Mouse (Mus musculus) kidney, postnatal 0 days (tissue): ENCODE measurements around the gene Thada. TPM values are rescaled to one million over a fixed set of nuclear protein-coding genes. Genes with fewer than 3 reads are reported as not detected.
A peak's percentile ranks its signal among the peaks of the same experiment; 100 is the strongest.

Experiments used
- ATAC-seq: fragments of 200-750 bp; cut with Nextera tagmentation; replicated peaks from 2 replicates; pipeline ENCODE4 v1.8.0; 2017; ENCODE audit warnings: low read depth, moderate number of reproducible peaks, moderate TSS enrichment, moderate library complexity; ENCODE audit not compliant: low FRiP score
- DNase-seq: peaks from one replicate; pipeline ENCODE4 v3.0.0-alpha.2; 2016; ENCODE audit warnings: low spot score
- H3K27ac ChIP-seq: fragments of 300-500 bp; sonication (generic); 2 replicates; pipeline ENCODE4 v1.5.1; 2014; ENCODE audit warnings: mild to moderate bottlenecking
- H3K27me3 ChIP-seq: fragments of 300-500 bp; sonication (generic); 2 replicates; pipeline ENCODE4 v1.6.1; 2014; ENCODE audit warnings: low read length, mixed read lengths; ENCODE audit not compliant: insufficient read depth
- H3K36me3 ChIP-seq: fragments of 300-500 bp; sonication (generic); 2 replicates; pipeline ENCODE4 v1.6.1; 2014; ENCODE audit warnings: low read length, mixed read lengths; ENCODE audit not compliant: insufficient read depth
- H3K4me1 ChIP-seq: fragments of 300-500 bp; sonication (generic); replicated peaks from 2 replicates; pipeline ENCODE4 v1.6.1; 2014; ENCODE audit warnings: antibody characterized with exemption, low read length, mixed read lengths; ENCODE audit not compliant: insufficient read depth
- H3K4me2 ChIP-seq: fragments of 300-500 bp; sonication (generic); 2 replicates; pipeline ENCODE4 v1.6.1; 2014; ENCODE audit warnings: mild to moderate bottlenecking, low read length, moderate library complexity, mixed read lengths
- H3K4me3 ChIP-seq: fragments of 300-500 bp; sonication (generic); replicated peaks from 2 replicates; pipeline ENCODE4 v1.5.1; 2014; ENCODE audit warnings: low read depth, low read length
- H3K9ac ChIP-seq: fragments of 300-500 bp; sonication (generic); 2 replicates; pipeline ENCODE4 v1.6.1; 2014; ENCODE audit warnings: low read depth, low read length
- H3K9me3 ChIP-seq: fragments of 300-500 bp; sonication (generic); replicated peaks from 2 replicates; pipeline ENCODE4 v1.6.1; 2016; ENCODE audit warnings: low read length, inconsistent platforms, mixed read lengths
- CTCF ChIP-seq: IDR thresholded peaks from 2 replicates; pipeline ENCODE4 v1.5.1; 2016; ENCODE audit warnings: antibody characterized with exemption, low read depth, mild to moderate bottlenecking, moderate library complexity
- WGBS: fragments of 180-500 bp; shearing (Covaris S2); extraction: QIAGEN DNeasy Blood & Tissue Kit; methylation state at CpG from one replicate; pipeline ENCODE4 v1.1.7; 2014; 5-methylcytosine and 5-hydroxymethylcytosine counted together
- polyA plus RNA-seq: library from polyadenylated mRNA; unstranded; fragments of >200 nt; fragmentation: Nextera tagmentation; extraction: Ambion mirVana; gene quantifications from 2 replicates; pipeline ENCODE4 v1.2.1, GENCODE M21; 2015

The Thada gene
- polyA plus RNA-seq, 1 experiment from 2014 or later = 3.4 TPM

DNA sequence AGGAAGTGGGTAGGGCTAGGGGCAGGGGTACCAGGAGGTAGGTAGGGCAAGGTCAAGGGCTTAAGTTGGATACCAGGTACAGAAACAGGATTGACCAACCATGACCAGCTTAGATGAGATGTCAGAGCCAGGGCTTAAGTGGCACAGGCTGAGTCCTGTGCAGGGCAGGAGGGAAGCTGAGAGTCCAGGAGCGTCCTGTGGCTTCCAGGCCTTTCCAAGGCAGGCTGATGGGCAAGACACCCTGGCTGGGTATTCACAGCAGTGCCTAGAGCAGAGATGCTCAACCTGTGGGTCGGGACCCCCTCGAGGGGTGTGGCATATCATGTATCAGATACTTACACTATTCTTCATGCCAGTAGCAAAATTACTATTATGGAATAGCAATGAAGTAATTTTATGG lies 300.3 kb downstream of the Thada start:
- no peaks in the 10 kb centered on the region for H3K36me3 ChIP-seq
- no peaks in the 10 kb centered on the region for H3K27me3 ChIP-seq
- no peak for TF ChIP-seq CTCF
- ATAC-seq = 0 out of 2 replicates have a peak, but pooled peaks have one; percentile 35
- no peak overlapping the region for H3K4me3 ChIP-seq
- no peak overlapping the region for H3K27ac ChIP-seq
- no peak overlapping the region for H3K9ac ChIP-seq
- H3K4me2 ChIP-seq = no peak overlapping the region
- H3K9me3 ChIP-seq = no peaks in the 10 kb centered on the region
- peaks cover 5% of the 10 kb centered on the region for H3K4me1 ChIP-seq
- 69% methylated on average over 3 of the region's 3 CpGs for WGBS
- DNase-seq = no peak

DNA sequence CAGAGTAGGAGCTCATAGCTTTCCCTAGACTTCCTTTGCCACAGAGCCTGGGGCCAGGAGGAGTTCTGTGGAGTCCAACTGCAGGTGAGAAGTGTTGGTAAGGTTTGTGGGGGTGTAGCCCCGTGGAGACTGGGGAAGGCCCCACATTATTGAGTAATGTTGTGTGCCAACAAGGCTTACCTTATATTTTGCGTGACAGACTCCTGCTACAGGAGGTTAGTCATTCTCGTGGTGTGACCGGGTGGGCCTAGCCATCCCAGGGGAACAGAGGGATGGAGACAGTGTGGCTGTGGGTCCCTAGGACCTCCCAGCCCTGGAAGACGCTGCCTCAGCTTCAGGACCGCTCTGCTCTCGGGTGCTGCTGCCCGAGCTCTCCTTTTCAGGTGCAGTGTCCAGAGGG lies 301.9 kb downstream of the Thada start:
- Histone ChIP-seq H3K4me2 (no peak overlapping the region), H3K4me1 (peaks cover 6% of the 10 kb centered on the region), H3K9ac (no peak overlapping the region), H3K9me3 (no peaks in the 10 kb centered on the region), H3K4me3 (no peak overlapping the region), H3K27ac (no peak overlapping the region), H3K27me3 (no peaks in the 10 kb centered on the region), H3K36me3 (no peaks in the 10 kb centered on the region)
- no peak for TF ChIP-seq CTCF
- DNase-seq = no peak
- 85% methylated on average over 8 of the region's 8 CpGs for WGBS
- no peak for ATAC-seq

DNA sequence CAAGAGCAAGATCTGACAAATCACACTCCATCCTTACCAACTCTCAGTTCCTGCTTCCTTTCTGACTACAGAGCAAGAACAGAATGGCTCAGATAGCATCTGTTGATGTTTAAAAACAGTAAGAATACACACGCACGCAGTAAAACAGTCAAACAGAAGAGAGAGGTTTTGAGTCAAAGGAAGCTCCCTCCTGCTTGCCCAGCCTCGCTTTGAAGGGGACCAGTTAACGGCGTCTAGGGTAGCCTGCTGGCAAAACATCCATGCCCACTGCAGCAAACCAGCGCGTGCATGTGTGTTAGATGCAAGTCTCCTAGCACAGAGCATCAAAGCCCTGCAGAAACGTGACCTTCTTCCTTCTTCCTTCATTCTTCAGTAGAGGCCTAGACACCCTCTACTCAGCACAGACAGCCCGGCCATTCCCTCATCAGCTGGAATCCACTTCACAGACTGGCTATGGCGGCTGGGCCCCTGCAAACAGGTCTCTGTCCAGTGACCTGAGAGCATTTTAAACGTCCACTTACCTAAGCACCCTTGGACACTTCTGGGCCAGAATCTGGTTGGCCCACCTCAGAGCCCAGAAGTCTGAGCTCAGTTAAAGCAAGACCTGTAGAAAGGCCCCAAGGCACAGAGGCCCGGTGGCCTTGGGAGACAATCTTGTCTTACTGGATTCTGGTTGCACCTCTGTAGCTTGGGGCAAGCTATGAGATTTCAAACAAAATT lies 302.8 kb downstream of the Thada start:
- Histone ChIP-seq H3K27me3 (no peaks in the 10 kb centered on the region), H3K4me3 (no peak overlapping the region), H3K27ac (no peak overlapping the region), H3K36me3 (no peaks in the 10 kb centered on the region), H3K4me1 (peaks cover 13% of the 10 kb centered on the region), H3K9me3 (no peaks in the 10 kb centered on the region), H3K9ac (no peak overlapping the region), H3K4me2 (no peak overlapping the region)
- 67% methylated on average over 12 of the region's 12 CpGs for WGBS
- DNase-seq (no peak), ATAC-seq (no peak)
- no peak for TF ChIP-seq CTCF

DNA sequence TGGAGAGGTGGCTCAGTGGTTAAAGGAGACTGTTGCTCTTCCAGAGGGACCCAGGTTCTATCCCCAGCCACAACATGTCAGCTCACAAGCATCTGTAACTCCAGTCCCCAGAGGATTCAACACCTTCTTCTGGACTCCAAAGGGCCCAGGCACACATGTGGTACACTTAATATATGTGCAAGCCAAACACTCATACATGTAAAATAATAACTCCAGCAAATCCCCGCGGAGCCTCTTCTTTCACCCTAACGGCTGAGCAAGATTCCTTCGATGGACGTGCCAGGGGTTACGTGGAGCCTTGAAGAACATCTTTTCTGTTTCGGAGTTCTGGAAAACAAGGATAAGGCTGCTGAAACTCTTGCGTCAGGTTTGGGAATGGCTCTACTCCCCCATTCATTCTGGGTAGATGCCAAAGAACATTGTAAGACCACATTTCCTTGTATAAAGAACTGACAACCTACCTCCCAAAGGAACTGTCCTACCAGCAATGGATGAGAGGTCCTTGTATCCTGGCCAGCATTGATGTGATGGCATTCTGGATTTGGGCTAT lies 303.7 kb downstream of the Thada start:
- ATAC-seq (no peak), DNase-seq (no peak)
- H3K4me1 ChIP-seq = peaks cover 18% of the 10 kb centered on the region
- no peak for TF ChIP-seq CTCF
- no peak overlapping the region for H3K9ac ChIP-seq
- H3K9me3 ChIP-seq = no peaks in the 10 kb centered on the region
- H3K4me2 ChIP-seq = no peak overlapping the region
- WGBS = 67% methylated on average over 8 of the region's 8 CpGs
- no peak overlapping the region for H3K4me3 ChIP-seq
- no peak overlapping the region for H3K27ac ChIP-seq
- no peaks in the 10 kb centered on the region for H3K36me3 ChIP-seq
- no peaks in the 10 kb centered on the region for H3K27me3 ChIP-seq

DNA sequence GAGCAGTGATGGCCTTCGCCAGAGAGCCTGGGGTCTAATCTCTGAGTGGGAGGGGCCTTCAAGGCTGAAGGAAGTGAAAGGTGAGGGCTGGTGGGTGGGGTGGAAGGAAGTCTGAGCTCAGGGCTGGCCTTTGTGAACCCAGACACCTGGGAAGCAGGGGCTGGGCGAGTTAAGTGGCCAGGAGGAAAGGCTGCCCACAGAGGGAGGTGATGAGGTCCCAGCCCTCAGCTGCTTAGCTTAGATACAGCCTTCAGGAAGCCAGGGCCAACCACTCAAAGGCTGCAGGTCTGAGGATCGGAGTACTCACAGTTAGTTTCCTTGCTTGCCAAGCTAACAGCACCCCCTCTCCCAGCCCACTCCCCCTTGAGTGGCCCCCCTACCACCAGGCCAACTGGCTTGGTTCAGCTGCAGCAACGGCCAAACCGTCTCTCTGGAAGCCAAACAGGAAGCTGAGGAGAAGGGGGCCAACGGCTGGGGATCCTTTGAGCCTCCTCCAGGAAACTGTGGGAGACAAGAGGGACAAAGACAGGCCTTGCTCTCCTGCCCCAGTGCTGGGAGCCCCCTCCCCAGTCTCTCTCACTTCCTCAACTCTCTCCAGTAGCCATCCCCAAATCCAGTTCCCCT lies 304.7 kb downstream of the Thada start:
- Histone ChIP-seq H3K9ac (no peak overlapping the region), H3K27me3 (no peaks in the 10 kb centered on the region), H3K36me3 (no peaks in the 10 kb centered on the region), H3K27ac (0 out of 2 replicates have a peak overlapping the region, but pooled peaks have one; percentile 15), H3K4me2 (no peak overlapping the region), H3K9me3 (no peaks in the 10 kb centered on the region), H3K4me3 (no peak overlapping the region), H3K4me1 (peaks cover 23% of the 10 kb centered on the region)
- 23% methylated on average over 6 of the region's 6 CpGs for WGBS
- no peak for DNase-seq
- ATAC-seq = no peak
- TF ChIP-seq CTCF = no peak

DNA sequence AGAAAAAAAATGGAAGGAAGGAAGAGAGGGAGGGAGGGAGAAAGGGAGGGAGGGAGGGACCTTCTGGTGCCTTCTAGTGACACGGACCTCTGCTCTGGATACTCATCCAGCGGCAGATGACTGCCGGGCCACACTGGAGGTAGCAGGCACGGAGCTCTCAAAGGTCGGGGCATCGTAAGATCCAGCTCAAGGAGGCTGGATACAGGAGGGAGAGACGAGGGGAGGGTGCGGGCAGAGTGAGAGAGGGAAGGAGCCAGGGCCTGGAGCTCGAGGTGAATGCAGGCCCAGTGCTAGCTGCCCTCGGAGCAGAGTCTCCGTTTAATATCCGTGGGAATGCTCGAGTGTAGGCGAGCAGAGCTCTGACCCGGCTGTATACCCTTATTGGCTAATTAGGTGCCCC lies 307.1 kb downstream of the Thada start:
- 0 out of 2 replicates have a peak overlapping the region, but pooled peaks have one; percentile 21 for H3K27ac ChIP-seq
- no peak overlapping the region for H3K4me3 ChIP-seq
- no peak for TF ChIP-seq CTCF
- 51% methylated on average over 15 of the region's 15 CpGs for WGBS
- H3K36me3 ChIP-seq = no peaks in the 10 kb centered on the region
- H3K4me1 ChIP-seq = peaks cover 28% of the 10 kb centered on the region
- peak; percentile 39; the same call in 1 of the 2 replicates for ATAC-seq
- no peak overlapping the region for H3K9ac ChIP-seq
- no peak overlapping the region for H3K4me2 ChIP-seq
- H3K9me3 ChIP-seq = no peaks in the 10 kb centered on the region
- DNase-seq = no peak
- H3K27me3 ChIP-seq = no peaks in the 10 kb centered on the region
